Mouse (Mus musculus) MEL (cell line): Measurements from ENCODE around the gene Pam16. TPM values are rescaled to one million over a fixed set of nuclear protein-coding genes. Genes with fewer than 3 reads are reported as not detected.

Experiments
- DNase-seq: peaks from one replicate; pipeline ENCODE4 v3.0.0; 2011; ENCODE audit warnings: low read depth, low spot score
- H3K27ac ChIP-seq: 2 replicates; pipeline ENCODE4 v1.5.1; 2012; ENCODE audit warnings: low read depth, mild to moderate bottlenecking, control low read depth, low read length, moderate library complexity; ENCODE audit not compliant: control insufficient read depth
- H3K27me3 ChIP-seq, 2 experiments: fragments of 150-350 bp in 1 of 2; sonication (generic) in 1 of 2; 2 replicates each; pipeline ENCODE4 v1.6.1; 2012; ENCODE audit warnings: low read length in 2 of 2, mild to moderate bottlenecking in 2 of 2, improper control_type of control experiment in 1 of 2, moderate library complexity in 1 of 2; ENCODE audit not compliant: insufficient read depth in 2 of 2, control insufficient read depth in 1 of 2
- H3K36me3 ChIP-seq, 2 experiments: 2 replicates each; pipeline ENCODE4 v1.6.1; 2012 to 2014; ENCODE audit warnings: low read length in 2 of 2, improper control_type of control experiment in 1 of 2, inconsistent platforms in 1 of 2, mild to moderate bottlenecking in 1 of 2; ENCODE audit not compliant: insufficient read depth in 2 of 2, control insufficient read depth in 1 of 2
- H3K4me1 ChIP-seq, 2 experiments: fragments of 150-350 bp in 1 of 2; sonication (generic) in 1 of 2; 2 replicates each; pipeline ENCODE4 v1.6.1; 2012; ENCODE audit warnings: low read length in 2 of 2, improper control_type of control experiment in 1 of 2, mild to moderate bottlenecking in 1 of 2; ENCODE audit not compliant: insufficient read depth in 2 of 2, control insufficient read depth in 1 of 2
- H3K4me3 ChIP-seq, 2 experiments: fragments of 150-350 bp in 1 of 2; sonication (generic) in 1 of 2; 2 replicates each; pipeline ENCODE4 v1.5.1; 2012; ENCODE audit warnings: low read depth in 2 of 2, low read length in 2 of 2, mild to moderate bottlenecking in 2 of 2, moderate library complexity in 2 of 2, control low read depth in 1 of 2, improper control_type of control experiment in 1 of 2; ENCODE audit not compliant: control insufficient read depth in 1 of 2, insufficient read depth in 1 of 2
- H3K79me2 ChIP-seq: 2 replicates; pipeline ENCODE4 v1.6.1; 2012; ENCODE audit warnings: mild to moderate bottlenecking, low read length, moderate library complexity; ENCODE audit not compliant: control insufficient read depth, poor library complexity, insufficient read depth
- H3K9ac ChIP-seq: 2 replicates; pipeline ENCODE4 v1.6.1; 2012; ENCODE audit warnings: low read depth, mild to moderate bottlenecking, control low read depth, low read length, moderate library complexity; ENCODE audit not compliant: control insufficient read depth, poor library complexity, severe bottlenecking
- H3K9me3 ChIP-seq: fragments of 150-350 bp; sonication (generic); replicated peaks from 2 replicates; pipeline ENCODE4 v1.6.1; 2012; ENCODE audit warnings: mild to moderate bottlenecking, low read length, improper control_type of control experiment, moderate library complexity; ENCODE audit not compliant: insufficient read depth
- CHD1 ChIP-seq: IDR thresholded peaks from 2 replicates; pipeline ENCODE4 v1.6.1; 2012; ENCODE audit warnings: low read depth, mild to moderate bottlenecking, inconsistent platforms, low read length, improper control_type of control experiment
- CHD2 ChIP-seq: IDR thresholded peaks from 2 replicates; pipeline ENCODE4 v1.6.1; 2011; ENCODE audit warnings: low read length, improper control_type of control experiment
- EP300 ChIP-seq, 2 experiments: IDR thresholded peaks; 2 replicates each; pipeline ENCODE4 v1.6.1; 2011; ENCODE audit warnings: improper control_type of control experiment in 2 of 2, low read length in 2 of 2, low read depth in 1 of 2, mild to moderate bottlenecking in 1 of 2
- ETS1 ChIP-seq: IDR thresholded peaks from 2 replicates; pipeline ENCODE4 v1.6.1; 2012; ENCODE audit warnings: low read depth, mild to moderate bottlenecking, inconsistent platforms, low read length, improper control_type of control experiment, moderate library complexity
- GABPA ChIP-seq: IDR thresholded peaks from 2 replicates; pipeline ENCODE4 v1.6.1; 2012; ENCODE audit warnings: low read depth, mild to moderate bottlenecking, inconsistent platforms, low read length, improper control_type of control experiment, moderate library complexity
- GATA1 ChIP-seq: IDR thresholded peaks from 2 replicates; pipeline ENCODE4 v1.6.1; 2011; ENCODE audit warnings: low read depth, low read length, improper control_type of control experiment
- JUND ChIP-seq: IDR thresholded peaks from 2 replicates; pipeline ENCODE4 v1.6.1; 2011; ENCODE audit warnings: low read depth, mild to moderate bottlenecking, improper control_type of control experiment, low read length
- MAFK ChIP-seq: IDR thresholded peaks from 2 replicates; pipeline ENCODE4 v1.6.1; 2011; ENCODE audit warnings: low read depth, mild to moderate bottlenecking, low read length, improper control_type of control experiment, borderline replicate concordance
- MAX ChIP-seq: IDR thresholded peaks from 2 replicates; pipeline ENCODE4 v1.6.1; 2011; ENCODE audit warnings: low read length, improper control_type of control experiment
- MEF2A ChIP-seq: IDR thresholded peaks from 2 replicates; pipeline ENCODE4 v1.6.1; 2014; ENCODE audit warnings: low read depth, mild to moderate bottlenecking, inconsistent platforms, low read length, improper control_type of control experiment; ENCODE audit not compliant: poor library complexity, insufficient replicate concordance, severe bottlenecking; ENCODE audit errors: extremely low read depth
- MYB ChIP-seq: IDR thresholded peaks from 2 replicates; pipeline ENCODE4 v1.6.1; 2011; ENCODE audit warnings: mild to moderate bottlenecking, low read depth, low read length, improper control_type of control experiment
- NELFE ChIP-seq: IDR thresholded peaks from 2 replicates; pipeline ENCODE4 v1.6.1; 2011; ENCODE audit warnings: low read depth, low read length, improper control_type of control experiment
- NRF1 ChIP-seq: IDR thresholded peaks from 2 replicates; pipeline ENCODE4 v1.6.1; 2014; ENCODE audit warnings: low read depth, mild to moderate bottlenecking, inconsistent platforms, low read length, improper control_type of control experiment, moderate library complexity; ENCODE audit not compliant: poor library complexity, insufficient read depth, severe bottlenecking
- POLR2A ChIP-seq, 2 experiments: IDR thresholded peaks; 2 replicates each; pipeline ENCODE4 v1.6.1; 2011 to 2012; ENCODE audit warnings: low read length in 2 of 2, mild to moderate bottlenecking in 2 of 2, control low read depth in 1 of 2, improper control_type of control experiment in 1 of 2, low read depth in 1 of 2, moderate library complexity in 1 of 2; ENCODE audit not compliant: control insufficient read depth in 1 of 2, insufficient read depth in 1 of 2, poor library complexity in 1 of 2
- POLR2AphosphoS5 ChIP-seq: IDR thresholded peaks from 2 replicates; pipeline ENCODE4 v1.6.1; 2012; ENCODE audit warnings: low read depth, borderline replicate concordance, mild to moderate bottlenecking, inconsistent platforms, low read length, moderate library complexity, mixed read lengths
- RAD21 ChIP-seq: IDR thresholded peaks from 2 replicates; pipeline ENCODE4 v1.6.1; 2011; ENCODE audit warnings: mild to moderate bottlenecking, low read depth, low read length, improper control_type of control experiment
- RCOR1 ChIP-seq: IDR thresholded peaks from 2 replicates; pipeline ENCODE4 v1.6.1; 2012; ENCODE audit warnings: low read depth, mild to moderate bottlenecking, inconsistent platforms, low read length, improper control_type of control experiment
- SIN3A ChIP-seq: IDR thresholded peaks from 2 replicates; pipeline ENCODE4 v1.6.1; 2012; ENCODE audit warnings: low read length, improper control_type of control experiment, inconsistent platforms
- SMC3 ChIP-seq: IDR thresholded peaks from 2 replicates; pipeline ENCODE4 v1.6.1; 2011; ENCODE audit warnings: low read depth, low read length, improper control_type of control experiment
- TAL1 ChIP-seq: IDR thresholded peaks from 2 replicates; pipeline ENCODE4 v1.6.1; 2012; ENCODE audit warnings: mild to moderate bottlenecking, inconsistent platforms, low read length, moderate library complexity, mixed read lengths
- TCF12 ChIP-seq: IDR thresholded peaks from 2 replicates; pipeline ENCODE4 v1.6.1; 2014; ENCODE audit warnings: low read depth, mild to moderate bottlenecking, inconsistent platforms, low read length, improper control_type of control experiment, moderate library complexity
- ZMIZ1 ChIP-seq: IDR thresholded peaks from 2 replicates; pipeline ENCODE4 v1.6.1; 2012; ENCODE audit warnings: low read depth, mild to moderate bottlenecking, inconsistent platforms, low read length, improper control_type of control experiment, moderate library complexity
- polyA plus RNA-seq, 2 experiments: library from polyadenylated mRNA; stranded (reverse) in 1 of 2; unstranded in 1 of 2; fragments of >175 nt in 1 of 2; fragments of >200 nt in 1 of 2; gene quantifications; 2 replicates each; pipeline versions ENCODE4 v1.2.1 to v1.2.4; 2012; ENCODE audit warnings: low replicate concordance in 2 of 2, low read depth in 1 of 2; ENCODE audit not compliant: insufficient read length in 2 of 2, insufficient read depth in 1 of 2, missing spikeins in 1 of 2
- total RNA-seq: library from RNA; depleted of rRNA; stranded (reverse); fragments of 300-350 nt; gene quantifications from 2 replicates; pipeline ENCODE4 v1.2.3, GENCODE M21; 2012

Pam16 gene
- total and polyA plus RNA-seq, 3 experiments: 13.6 to 121 TPM; not detected in 1

GRCm38 (mm10) chr16:4616829-4617228, 8.0 kb downstream of the Pam16 start:
- Histone ChIP-seq H3K4me3 (no peak overlapping the region), H3K36me3 (no peaks in the 10 kb centered on the region; a peak in 1 of 4 replicates), H3K27ac (no peak overlapping the region), H3K9me3 (no peaks in the 10 kb centered on the region), H3K9ac (no peak overlapping the region), H3K4me1 (no peaks in the 10 kb centered on the region), H3K27me3 (no peaks in the 10 kb centered on the region), H3K79me2 (peaks cover 8% of the 10 kb centered on the region)
- TF ChIP-seq ETS1 (no peak), SMC3 (no peak), MAFK (no peak), TCF12 (no peak), POLR2A (IDR thresholded peaks at IDR 0.05; ENCODE audit: control insufficient read depth in 1 of 2, insufficient read depth in 1 of 2, low read depth in 1 of 2, low read length in 2 of 2, poor library complexity in 1 of 2) (no peak), MAX (no peak), RAD21 (no peak), SIN3A (no peak), CHD1 (no peak), NRF1 (no peak)
- no peak for DNase-seq

- Histone ChIP-seq H3K9me3 (no peaks in the 10 kb centered on the region), H3K9ac (no peak overlapping the region), H3K79me2 (peaks cover 3% of the 10 kb centered on the region), H3K27me3 (no peaks in the 10 kb centered on the region), H3K4me1 (no peaks in the 10 kb centered on the region), H3K4me3 (no peak overlapping the region), H3K36me3 (no peaks in the 10 kb centered on the region; a peak in 1 of 4 replicates), H3K27ac (no peak overlapping the region)
- DNase-seq: no peak
- TF ChIP-seq POLR2AphosphoS5: no peak
- no peak for TF ChIP-seq JUND
- TF ChIP-seq GATA1: no peak
- TF ChIP-seq EP300 (IDR thresholded peaks at IDR 0.05; ENCODE audit: low read depth in 1 of 2, low read length in 2 of 2): no peak
- TF ChIP-seq TAL1: no peak
- TF ChIP-seq GABPA: no peak
- TF ChIP-seq CHD2: no peak
- no peak for TF ChIP-seq MEF2A
- no peak for TF ChIP-seq NELFE
- TF ChIP-seq MYB: no peak
- no peak; a peak in 1 of 4 replicates for TF ChIP-seq POLR2A (IDR thresholded peaks at IDR 0.05; ENCODE audit: control insufficient read depth in 1 of 2, insufficient read depth in 1 of 2, low read depth in 1 of 2, low read length in 2 of 2, poor library complexity in 1 of 2)
- no peak for TF ChIP-seq ZMIZ1
- no peak for TF ChIP-seq RCOR1
Observed at GRCm38 (mm10) chr16:4615297-4615696, 9.5 kb downstream of the Pam16 start.
